Mouse (Mus musculus) spleen, adult 2 months (tissue): ENCODE measurements around the gene Kif21b. TPM values are rescaled to one million over a fixed set of nuclear protein-coding genes. Genes with fewer than 3 reads are reported as not detected.

Source experiments
- DNase-seq, 2 experiments: peaks; one replicate each; pipeline versions ENCODE4 v3.0.0 to v3.0.0-alpha.2; 2012 to 2021; ENCODE audit warnings: low spot score in 2 of 2, low read depth in 1 of 2
- H3K27ac ChIP-seq: fragments of 200-500 bp; 2 replicates; pipeline ENCODE4 v1.5.1; 2012; ENCODE audit warnings: low read length, inconsistent platforms; ENCODE audit not compliant: insufficient read depth
- H3K27me3 ChIP-seq: fragments of 200-500 bp; 2 replicates; pipeline ENCODE4 v1.6.1; 2012; ENCODE audit warnings: mild to moderate bottlenecking, moderate library complexity, low read length, inconsistent platforms; ENCODE audit not compliant: control insufficient read depth, insufficient read depth
- H3K36me3 ChIP-seq: fragments of 200-500 bp; 2 replicates; pipeline ENCODE4 v1.6.1; 2012; ENCODE audit warnings: mild to moderate bottlenecking, low read length, inconsistent platforms; ENCODE audit not compliant: control insufficient read depth, insufficient read depth
- H3K4me1 ChIP-seq: fragments of 200-500 bp; 2 replicates; pipeline ENCODE4 v1.6.1; 2011; ENCODE audit warnings: inconsistent platforms; ENCODE audit not compliant: control insufficient read depth, insufficient read depth, insufficient read length
- H3K4me3 ChIP-seq: fragments of 200-500 bp; 2 replicates; pipeline ENCODE4 v1.5.1; 2011; ENCODE audit warnings: mild to moderate bottlenecking, inconsistent platforms; ENCODE audit not compliant: insufficient read depth, insufficient read length; ENCODE audit errors: extremely low read depth
- CTCF ChIP-seq: fragments of 200-500 bp; IDR thresholded peaks from 2 replicates; pipeline ENCODE4 v1.5.1; 2011; ENCODE audit warnings: mild to moderate bottlenecking, inconsistent platforms; ENCODE audit not compliant: insufficient read depth, insufficient read length, insufficient replicate concordance; ENCODE audit errors: extremely low read depth
- POLR2A ChIP-seq: fragments of 200-500 bp; IDR thresholded peaks from 2 replicates; pipeline ENCODE4 v1.6.1; 2011; ENCODE audit warnings: low read depth, low read length, inconsistent platforms
- WGBS: fragments of 180-500 bp; shearing (Covaris S2); methylation state at CpG from one replicate; pipeline ENCODE4 v1.1.7; 2018; 5-methylcytosine and 5-hydroxymethylcytosine counted together
- polyA plus RNA-seq: library from polyadenylated mRNA; depleted of rRNA; stranded (reverse); fragments of >200 nt; gene quantifications from 2 replicates; pipeline ENCODE4 v1.2.3, GENCODE M21; 2012

Gene Kif21b
- polyA plus RNA-seq, 1 experiment: 79.2 TPM

DNA sequence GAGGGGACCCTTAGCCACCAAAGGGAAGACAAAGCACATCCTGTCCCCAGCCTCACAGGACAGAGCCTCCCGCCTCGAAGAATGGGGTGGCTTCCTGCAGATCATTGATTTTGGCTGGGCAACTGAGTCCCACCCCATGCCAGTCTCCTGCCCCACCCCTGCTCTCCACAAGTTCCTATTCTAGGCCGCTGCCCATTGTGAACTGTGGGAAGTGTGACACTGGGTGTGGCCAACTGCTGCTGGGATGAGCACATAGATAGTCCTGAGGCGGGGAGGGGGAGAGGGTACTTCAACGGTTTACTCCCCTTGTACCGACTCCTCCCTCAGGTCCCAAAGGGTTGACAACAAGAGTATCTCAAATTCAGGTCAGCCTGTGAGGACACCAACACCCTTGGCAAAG, 47.6 kb downstream of the Kif21b start:
- Histone ChIP-seq H3K27ac (no peak overlapping the region), H3K4me3 (no peak overlapping the region), H3K27me3 (no peaks in the 10 kb centered on the region), H3K36me3 (peaks cover 34% of the 10 kb centered on the region), H3K4me1 (peaks cover 4% of the 10 kb centered on the region; the same call in 1 of the 2 replicates)
- WGBS: 49% methylated on average over 6 of the region's 6 CpGs
- DNase-seq: no peak
- TF ChIP-seq CTCF (no peak), POLR2A (no peak)

DNA sequence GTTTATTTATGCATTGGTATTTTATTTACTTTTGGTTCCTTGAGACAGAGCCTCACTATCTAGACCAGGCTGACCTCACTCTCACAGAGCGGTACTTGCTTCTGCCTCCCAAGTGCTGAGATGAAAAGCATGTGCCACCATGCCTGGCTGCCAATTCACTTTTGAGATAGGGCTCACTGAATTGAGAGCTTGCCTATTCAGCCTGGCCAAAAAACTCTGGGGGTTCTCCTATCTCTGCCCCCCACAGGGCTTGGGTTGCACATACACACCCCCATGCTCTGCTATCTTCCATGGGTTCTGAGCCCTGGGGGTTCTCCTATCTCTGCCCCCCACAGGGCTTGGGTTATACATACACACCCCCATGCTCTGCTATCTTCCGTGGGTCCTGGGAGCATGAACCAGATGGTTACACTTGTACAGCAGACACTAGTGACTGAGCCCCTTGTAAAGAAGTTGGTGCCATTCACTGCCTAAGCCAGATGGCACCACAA, 48.4 kb downstream of the Kif21b start:
- H3K4me1 ChIP-seq: no peaks in the 10 kb centered on the region
- no peak for DNase-seq
- no peaks in the 10 kb centered on the region for H3K27me3 ChIP-seq
- H3K27ac ChIP-seq: no peak overlapping the region
- peaks cover 27% of the 10 kb centered on the region for H3K36me3 ChIP-seq
- WGBS: 81% methylated on average over 2 of the region's 2 CpGs
- H3K4me3 ChIP-seq: no peak overlapping the region
- no peak for TF ChIP-seq CTCF
- no peak for TF ChIP-seq POLR2A

DNA sequence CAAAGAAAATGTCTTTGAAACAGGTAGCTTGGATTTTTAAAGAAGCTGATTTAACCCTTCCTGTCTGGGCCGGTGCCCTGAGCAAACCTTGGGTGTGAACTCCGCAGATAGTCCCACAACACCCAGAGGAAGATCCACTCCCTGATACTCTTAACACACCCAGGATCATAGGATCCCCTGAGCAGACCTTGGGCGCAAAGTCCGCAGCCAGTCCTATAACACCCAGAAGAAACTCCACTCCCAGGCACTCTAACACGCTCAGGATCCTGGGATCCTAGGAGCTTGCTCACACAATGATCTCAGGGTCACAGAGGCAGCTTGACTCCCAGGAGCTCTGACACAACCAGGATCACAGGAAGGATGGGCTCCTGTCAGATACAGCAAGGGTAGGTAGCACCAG, 58.8 kb downstream of the Kif21b start:
- Histone ChIP-seq H3K27me3 (no peaks in the 10 kb centered on the region), H3K4me3 (no peak overlapping the region), H3K27ac (no peak overlapping the region), H3K4me1 (no peaks in the 10 kb centered on the region), H3K36me3 (no peaks in the 10 kb centered on the region)
- WGBS: 92% methylated on average over 5 of the region's 5 CpGs
- TF ChIP-seq POLR2A (no peak), CTCF (no peak)
- DNase-seq: no peak

DNA sequence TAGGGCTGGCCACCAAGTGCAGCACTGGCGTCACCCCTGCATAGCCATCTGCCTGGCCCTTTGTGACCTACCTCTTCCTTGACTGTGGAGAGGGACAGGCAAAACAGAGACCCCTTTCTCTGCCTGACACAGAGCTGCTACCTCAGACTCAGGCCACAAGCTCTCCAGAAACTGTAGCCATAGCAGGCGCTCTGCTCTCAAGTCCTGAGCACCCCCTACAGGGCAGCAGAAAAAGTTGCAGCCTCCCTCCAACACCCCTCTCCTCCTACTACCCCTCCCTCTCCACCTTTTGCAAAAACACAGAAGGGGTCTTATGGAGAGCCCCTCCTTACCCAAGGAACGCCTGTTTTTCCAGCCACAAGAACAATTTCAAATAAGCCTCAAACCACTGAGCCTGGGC, 81.6 kb downstream of the Kif21b start, which contains the start of gene Mroh3:
Gene Mroh3, minus strand, starts transcription at position 26 of the 400 bp plus-strand sequence.
- H3K27ac ChIP-seq: no peak within 1 kb of the TSS
- H3K4me3 ChIP-seq: no peak within 1 kb of the TSS
- no peaks in the 10 kb centered on the region for H3K4me1 ChIP-seq
- H3K36me3 ChIP-seq: no peaks in the 10 kb centered on the region
- WGBS: 39% methylated on average over 3 of the region's 3 CpGs
- peak; percentile 8 to 14 for DNase-seq
- TF ChIP-seq POLR2A (no peak), CTCF (peak; percentile 73; the same call in 1 of the 2 replicates)
- no peaks in the 10 kb centered on the region for H3K27me3 ChIP-seq

DNA sequence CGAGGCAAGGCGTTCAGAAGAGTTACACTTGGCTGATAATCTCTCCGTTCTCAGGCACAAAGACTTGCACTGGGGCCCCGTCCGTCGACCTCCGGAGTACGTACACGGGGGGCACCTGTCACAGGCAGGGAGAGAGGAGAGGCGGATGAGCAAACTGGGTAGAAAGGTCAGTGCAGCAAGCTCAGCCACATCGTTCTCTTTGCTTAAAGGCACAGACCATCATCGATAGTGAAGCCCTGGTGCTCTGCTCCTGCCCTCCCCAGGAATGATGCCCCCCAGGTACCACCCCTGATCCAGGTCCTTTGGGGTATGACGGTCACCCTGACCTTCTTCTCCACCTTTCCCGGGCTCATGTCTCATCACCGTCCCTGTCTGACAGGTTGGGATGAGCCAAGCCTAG, 83.1 kb downstream of the Kif21b start:
- Histone ChIP-seq H3K4me3 (no peak overlapping the region), H3K4me1 (no peaks in the 10 kb centered on the region), H3K27ac (no peak overlapping the region), H3K36me3 (no peaks in the 10 kb centered on the region), H3K27me3 (no peaks in the 10 kb centered on the region)
- TF ChIP-seq POLR2A: no peak
- no peak for TF ChIP-seq CTCF
- no peak for DNase-seq
- 90% methylated on average over 15 of the region's 15 CpGs for WGBS

DNA sequence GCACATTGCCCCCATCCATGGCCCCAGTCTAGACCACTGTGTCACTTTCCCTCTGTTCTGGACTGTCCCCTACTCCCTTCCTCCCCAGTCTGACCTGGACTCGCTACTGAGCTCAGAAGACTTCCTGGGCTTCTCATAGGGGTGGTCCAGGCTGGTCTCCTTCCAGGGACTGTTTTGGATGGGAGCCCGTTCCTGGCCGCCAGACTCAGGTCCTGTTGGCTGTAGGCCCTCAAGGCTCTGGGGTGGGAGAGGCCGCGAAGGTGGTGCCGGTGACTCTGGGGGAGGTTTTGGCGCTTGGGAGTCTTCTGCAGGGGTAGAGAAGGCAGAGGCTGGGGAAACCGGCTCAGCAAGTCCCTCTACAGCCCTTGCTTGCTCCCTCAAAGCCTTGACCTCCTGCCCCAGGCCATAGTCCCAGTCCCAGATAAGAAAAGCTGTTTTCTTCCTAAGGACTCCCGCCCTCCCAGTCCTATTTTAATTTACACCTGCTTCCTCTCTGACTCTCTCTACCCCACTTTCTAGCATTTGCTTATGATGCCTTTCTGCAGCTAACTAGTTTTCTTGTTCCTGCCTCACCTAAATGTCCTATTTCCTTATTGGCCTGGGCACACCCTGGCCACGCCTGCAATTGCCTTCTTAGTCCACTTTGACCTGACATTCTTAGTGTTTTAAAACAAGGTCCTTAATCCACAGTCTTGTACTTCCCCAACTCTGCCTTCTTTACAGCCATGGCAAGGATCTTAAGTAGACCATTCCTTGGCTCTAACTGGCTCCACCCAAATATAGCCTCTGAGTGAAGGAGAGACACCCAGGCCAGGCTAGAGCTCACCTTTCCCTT, 89.1 kb downstream of the Kif21b start:
- H3K4me1 ChIP-seq: no peaks in the 10 kb centered on the region

DNA sequence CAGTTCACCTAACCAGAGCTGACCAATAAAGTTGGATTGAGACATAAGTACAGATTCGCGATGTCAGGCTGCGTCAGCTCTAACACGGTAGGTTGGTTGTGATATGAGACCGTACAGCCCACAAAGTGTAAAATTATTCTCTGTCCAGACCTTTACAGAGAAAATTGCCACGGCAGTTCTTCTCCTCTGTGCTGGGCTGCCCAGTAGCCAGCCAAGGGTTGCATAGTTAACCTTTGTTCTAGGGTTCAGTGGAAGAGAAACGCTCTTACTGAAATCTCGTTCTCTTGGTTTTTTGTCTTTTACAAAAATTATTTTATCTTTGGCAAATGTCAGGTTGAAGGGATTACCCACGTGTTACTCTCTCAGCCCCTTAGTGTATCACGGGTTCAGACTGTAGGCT, 91.2 kb downstream of the Kif21b start:
- TF ChIP-seq POLR2A (no peak), CTCF (no peak)
- WGBS: 86% methylated on average over 10 of the region's 10 CpGs
- H3K27me3 ChIP-seq: no peaks in the 10 kb centered on the region
- no peaks in the 10 kb centered on the region for H3K4me1 ChIP-seq
- H3K27ac ChIP-seq: no peak overlapping the region
- H3K36me3 ChIP-seq: no peaks in the 10 kb centered on the region
- H3K4me3 ChIP-seq: no peak overlapping the region
- no peak for DNase-seq

More for the DNA sequence above, 89.1 kb downstream of the Kif21b start:
- Histone ChIP-seq H3K27ac (no peak overlapping the region), H3K36me3 (no peaks in the 10 kb centered on the region), H3K27me3 (no peaks in the 10 kb centered on the region), H3K4me3 (no peak overlapping the region)
- no peak for DNase-seq
- WGBS: 84% methylated on average over 10 of the region's 10 CpGs
- no peak for TF ChIP-seq POLR2A
- TF ChIP-seq CTCF: no peak
